Mouse (Mus musculus) lung, postnatal 0 days (tissue): ENCODE measurements around the gene Gm26992.

ENCODE experiments used
- CTCF ChIP-seq: IDR thresholded peaks from 2 replicates; pipeline ENCODE4 v1.5.1; 2016; ENCODE audit warnings: antibody characterized with exemption, mild to moderate bottlenecking
- EP300 ChIP-seq: IDR thresholded peaks from 2 replicates; pipeline ENCODE4 v1.6.1; 2016; ENCODE audit warnings: antibody characterized with exemption, mild to moderate bottlenecking, control low read depth

DNA sequence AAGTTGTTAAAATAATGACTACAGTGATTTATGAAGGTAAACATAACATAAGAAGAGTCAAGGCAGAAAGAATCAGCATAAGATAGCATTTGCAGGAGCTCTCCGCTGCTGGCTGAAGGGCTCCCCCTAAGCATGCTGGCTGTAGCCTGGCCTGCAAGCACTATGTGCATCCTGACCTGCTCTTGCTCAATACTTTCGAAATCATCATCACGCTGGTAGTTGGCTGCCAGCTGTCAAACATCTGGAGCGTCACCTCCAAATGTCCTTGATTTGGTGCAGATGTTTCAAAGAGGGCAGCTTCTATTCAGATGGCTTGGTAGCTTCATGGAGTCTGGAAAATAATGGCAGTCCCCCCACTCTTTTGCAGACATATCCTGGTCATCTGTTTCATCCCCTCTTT lies 93.0 kb downstream of the Gm26992 start:
- TF ChIP-seq CTCF = peak; percentile 47
- peak; percentile 68; the same call in 1 of the 2 replicates for TF ChIP-seq EP300
